Mouse (Mus musculus) 416B (cell line): ENCODE results near the gene Hagh.
A peak's percentile ranks its signal among the peaks of the same experiment; 100 is the strongest.

Experiments
- DNase-seq: peaks from one replicate; pipeline ENCODE4 v3.0.0; 2011; ENCODE audit warnings: low read depth

Hagh gene

GRCm38 (mm10) chr17:24886134-24886931 is 46.4 kb downstream of the Hagh start, which contains the start of the genes Nubp2 and Spsb3:
Nubp2 (minus strand) TSS chr17:24886349.
Spsb3 (plus strand) TSS chr17:24886643.
- DNase-seq, result peak; percentile 100

- no peak for DNase-seq
Measured at GRCm38 (mm10) chr17:24886932-24887271, 47.0 kb downstream of the Hagh start.

- DNase-seq, result peak; percentile 31
Measured at GRCm38 (mm10) chr17:24887291-24888080, 47.5 kb downstream of the Hagh start.

GRCm38 (mm10) chr17:24888862-24889261 is 48.9 kb downstream of the Hagh start:
- no peak for DNase-seq

GRCm38 (mm10) chr17:24890151-24891092 is 50.5 kb downstream of the Hagh start:
- no peak for DNase-seq

GRCm38 (mm10) chr17:24891321-24891720 is 51.4 kb downstream of the Hagh start:
- DNase-seq, result no peak

GRCm38 (mm10) chr17:24892785-24893184 is 52.8 kb downstream of the Hagh start:
- DNase-seq, result no peak

- no peak for DNase-seq
Measured at GRCm38 (mm10) chr17:24893276-24893675, 53.3 kb downstream of the Hagh start.

- DNase-seq, result peak; percentile 22
Measured at GRCm38 (mm10) chr17:24894061-24894994, 54.4 kb downstream of the Hagh start.

- peak; percentile 92 for DNase-seq
Measured at GRCm38 (mm10) chr17:24894995-24895547, 55.1 kb downstream of the Hagh start, which contains the start of the genes Eme2 and Mrps34. Eme2 (minus strand) TSS chr17:24895087. Mrps34 (plus strand) TSS chr17:24895116.

GRCm38 (mm10) chr17:24895571-24896240 is 55.8 kb downstream of the Hagh start:
- DNase-seq, result peak; percentile 61

- DNase-seq, result peak; percentile 73
Measured at GRCm38 (mm10) chr17:24896241-24896992, 56.5 kb downstream of the Hagh start, which contains the start of gene Nme3. Nme3 (plus strand) TSS chr17:24896500.

- no peak for DNase-seq
Measured at GRCm38 (mm10) chr17:24896993-24897269, 57.0 kb downstream of the Hagh start.

- DNase-seq, result no peak
Measured at GRCm38 (mm10) chr17:24897600-24897999, 57.7 kb downstream of the Hagh start.

GRCm38 (mm10) chr17:24898041-24898854 is 58.3 kb downstream of the Hagh start:
- DNase-seq, result no peak

GRCm38 (mm10) chr17:24899153-24899552 is 59.2 kb downstream of the Hagh start:
- no peak for DNase-seq

- no peak for DNase-seq
Measured at GRCm38 (mm10) chr17:24900014-24900413, 60.1 kb downstream of the Hagh start.

GRCm38 (mm10) chr17:24902124-24902523 is 62.2 kb downstream of the Hagh start:
- DNase-seq, result no peak
